Mouse (Mus musculus): ENCODE measurements at regions not wholly inside any gene's neighbourhood (a gene's known extent, or its start where the extent isn't known, plus 50 kb on each side); places are given as distances from the start of the nearest gene placed in this dataset.

DNA sequence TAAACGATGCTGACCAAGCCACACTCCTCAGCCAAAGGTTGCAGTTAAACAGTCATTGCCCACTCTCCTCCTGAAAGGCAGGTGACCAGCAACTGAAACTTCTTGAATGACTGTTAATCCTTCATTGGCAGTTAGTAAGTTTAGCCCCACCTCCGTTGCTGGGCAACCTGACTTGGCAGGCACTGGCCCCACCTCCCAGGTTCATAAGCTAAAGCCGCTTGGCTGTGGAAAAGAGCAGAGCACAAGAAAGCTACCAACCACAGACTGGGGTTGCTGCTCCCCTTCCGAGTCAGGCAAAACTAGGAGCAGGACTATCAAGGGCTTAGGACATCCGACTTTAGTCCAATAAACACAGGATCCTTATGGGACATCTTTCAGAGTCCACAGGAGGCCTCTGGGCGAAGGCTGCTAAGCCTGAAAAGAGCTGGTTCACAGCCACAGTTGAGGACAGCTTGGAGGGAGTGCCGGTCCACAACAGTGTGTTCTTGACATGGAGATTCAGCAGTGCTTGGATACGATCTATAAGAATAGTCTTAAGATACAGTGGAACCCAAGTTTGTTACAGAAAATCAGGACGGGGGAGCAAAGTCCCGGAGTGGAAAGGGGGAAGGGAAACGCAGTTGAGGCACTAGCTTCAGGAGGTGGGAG lies 67.7 kb upstream of the Kcnma1 start:
- TF ChIP-seq POLR2A (IDR thresholded peaks at IDR 0.05; ENCODE audit: borderline replicate concordance, extremely low read depth, insufficient read depth, insufficient read length, poor library complexity, severe bottlenecking) (no peak), CTCF (IDR thresholded peaks at IDR 0.05; ENCODE audit: borderline replicate concordance, extremely low read depth, insufficient read depth, insufficient read length) (no peak)
